Mouse (Mus musculus): ENCODE data around the gene Cd22. TPM values are rescaled to one million over a fixed set of nuclear protein-coding genes. Genes with fewer than 3 reads are reported as not detected.

The Cd22 gene
- polyA plus RNA-seq, 1 experiment = 11.2 TPM

GRCm38 (mm10) chr7:30823675-30824074 lies 56.5 kb downstream of the Cd22 start, which contains the start of gene Ffar2:
Ffar2 (minus strand) TSS chr7:30823775.
- Histone ChIP-seq H3K27ac (ENCODE audit: insufficient read depth, low read depth, low read length) (no peak within 1 kb of the TSS), H3K27me3 (replicated peaks; ENCODE audit: control insufficient read depth, insufficient read depth, low read length) (no peaks in the 10 kb centered on the region), H3K4me3 (ENCODE audit: insufficient read depth, low read depth, low read length) (no peak within 1 kb of the TSS), H3K36me3 (ENCODE audit: control insufficient read depth, insufficient read depth, low read length) (no peaks in the 10 kb centered on the region), H3K4me1 (ENCODE audit: control insufficient read depth, insufficient read depth, low read length) (no peaks in the 10 kb centered on the region)
- WGBS = 91% methylated on average over 18 of the region's 18 CpGs
- TF ChIP-seq CTCF (conservative IDR thresholded peaks at IDR 0.05; ENCODE audit: insufficient read depth, insufficient read length, low read depth, low read length) (no peak), POLR2A (IDR thresholded peaks at IDR 0.05; ENCODE audit: low read depth, low read length) (no peak)
- DNase-seq = no peak

GRCm38 (mm10) chr7:30821532-30821931 lies 58.6 kb downstream of the Cd22 start:
- no peak for TF ChIP-seq POLR2A (IDR thresholded peaks at IDR 0.05; ENCODE audit: low read depth, low read length)
- no peak for TF ChIP-seq CTCF (conservative IDR thresholded peaks at IDR 0.05; ENCODE audit: insufficient read depth, insufficient read length, low read depth, low read length)
- Histone ChIP-seq H3K4me1 (ENCODE audit: control insufficient read depth, insufficient read depth, low read length) (no peaks in the 10 kb centered on the region), H3K27ac (ENCODE audit: insufficient read depth, low read depth, low read length) (no peak overlapping the region), H3K36me3 (ENCODE audit: control insufficient read depth, insufficient read depth, low read length) (no peaks in the 10 kb centered on the region), H3K27me3 (replicated peaks; ENCODE audit: control insufficient read depth, insufficient read depth, low read length) (no peaks in the 10 kb centered on the region), H3K4me3 (ENCODE audit: insufficient read depth, low read depth, low read length) (no peak overlapping the region)
- peak; percentile 38 for DNase-seq
- WGBS = 56% methylated on average over 5 of the region's 5 CpGs

DNA sequence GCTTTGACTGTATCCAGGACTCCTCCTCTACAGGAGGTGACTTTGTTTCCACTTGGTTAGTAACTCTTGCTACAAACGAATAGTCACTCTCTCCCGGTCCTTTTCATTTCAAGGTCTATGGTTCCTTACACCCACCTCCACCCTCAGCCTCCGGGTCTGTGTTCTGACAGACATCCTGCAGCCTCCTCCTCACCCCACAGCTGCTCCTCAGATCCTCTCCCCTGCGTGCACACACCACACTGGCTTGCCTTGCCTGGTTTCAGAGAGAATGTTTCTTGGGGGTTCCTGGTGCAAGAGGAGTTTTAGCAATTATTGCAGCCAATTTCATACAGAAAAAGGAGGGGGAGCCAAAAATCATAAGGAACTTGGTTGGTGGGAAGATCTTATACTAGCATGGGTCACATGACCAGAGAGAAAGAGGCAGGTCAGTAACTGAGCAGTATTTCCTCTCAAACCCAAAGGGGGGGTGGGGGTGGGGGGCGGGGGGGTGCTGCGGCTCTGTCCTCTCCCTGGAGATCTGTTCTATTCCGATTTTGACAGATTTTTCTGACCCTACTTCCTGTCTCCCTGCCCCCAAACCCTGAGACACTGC lies 59.2 kb downstream of the Cd22 start:
- Histone ChIP-seq H3K36me3 (ENCODE audit: control insufficient read depth, insufficient read depth, low read length) (no peaks in the 10 kb centered on the region), H3K27me3 (replicated peaks; ENCODE audit: control insufficient read depth, insufficient read depth, low read length) (no peaks in the 10 kb centered on the region), H3K27ac (ENCODE audit: insufficient read depth, low read depth, low read length) (no peak overlapping the region), H3K4me3 (ENCODE audit: insufficient read depth, low read depth, low read length) (no peak overlapping the region), H3K4me1 (ENCODE audit: control insufficient read depth, insufficient read depth, low read length) (no peaks in the 10 kb centered on the region)
- no peak for DNase-seq
- 37% methylated on average over 7 of the region's 7 CpGs for WGBS
- no peak for TF ChIP-seq CTCF (conservative IDR thresholded peaks at IDR 0.05; ENCODE audit: insufficient read depth, insufficient read length, low read depth, low read length)
- no peak for TF ChIP-seq POLR2A (IDR thresholded peaks at IDR 0.05; ENCODE audit: low read depth, low read length)

GRCm38 (mm10) chr7:30820131-30820530 lies 60.0 kb downstream of the Cd22 start:
- no peak for TF ChIP-seq CTCF (conservative IDR thresholded peaks at IDR 0.05; ENCODE audit: insufficient read depth, insufficient read length, low read depth, low read length)
- TF ChIP-seq POLR2A (IDR thresholded peaks at IDR 0.05; ENCODE audit: low read depth, low read length) = no peak
- Histone ChIP-seq H3K27ac (ENCODE audit: insufficient read depth, low read depth, low read length) (no peak overlapping the region), H3K4me3 (ENCODE audit: insufficient read depth, low read depth, low read length) (no peak overlapping the region), H3K27me3 (replicated peaks; ENCODE audit: control insufficient read depth, insufficient read depth, low read length) (no peaks in the 10 kb centered on the region), H3K36me3 (ENCODE audit: control insufficient read depth, insufficient read depth, low read length) (no peaks in the 10 kb centered on the region), H3K4me1 (ENCODE audit: control insufficient read depth, insufficient read depth, low read length) (no peaks in the 10 kb centered on the region)
- 55% methylated on average over 6 of the region's 6 CpGs for WGBS
- DNase-seq = no peak

Other genes starting within 250 kb of the Cd22 start
- not detected in 2 replicates for gene Etv2, start 244.5 kb downstream of the Cd22 start, polyA plus RNA-seq (2012; rRNA removed)
- 46.0 and 51.4 TPM in 2 replicates for gene Rbm42, start 230.0 kb downstream of the Cd22 start, polyA plus RNA-seq (2012; rRNA removed)
- gene Haus5, start 215.3 kb downstream of the Cd22 start, polyA plus RNA-seq (2012; rRNA removed) = 8.9 and 9.1 TPM in 2 replicates
- gene Pmis2, start 208.7 kb downstream of the Cd22 start, polyA plus RNA-seq (2012; rRNA removed) = not detected in 2 replicates
- 0.96 and 1.4 TPM in 2 replicates for gene 2200002J24Rik, start 181.4 kb downstream of the Cd22 start, polyA plus RNA-seq (2012; rRNA removed)
- 33.1 and 39.1 TPM in 2 replicates for gene Atp4a, start 168.1 kb downstream of the Cd22 start, polyA plus RNA-seq (2012; rRNA removed)
- gene Tmem147, start 150.8 kb downstream of the Cd22 start, polyA plus RNA-seq (2012; rRNA removed) = 457 and 511 TPM in 2 replicates
- gene Gapdhs, start 136.7 kb downstream of the Cd22 start, polyA plus RNA-seq (2012; rRNA removed) = 0.31 and 0.86 TPM in 2 replicates
- 1.4 and 1.9 TPM in 2 replicates for gene Sbsn, start 128.9 kb downstream of the Cd22 start, polyA plus RNA-seq (2012; rRNA removed)
- gene Dmkn, start 116.6 kb downstream of the Cd22 start, polyA plus RNA-seq (2012; rRNA removed) = 2.1 and 2.2 TPM in 2 replicates
- 0.50 TPM in 1 of 2 replicates, not detected in the other for gene Krtdap, start 92.4 kb downstream of the Cd22 start, polyA plus RNA-seq (2012; rRNA removed)
- gene Ffar2, start 56.6 kb downstream of the Cd22 start, polyA plus RNA-seq (2012; rRNA removed) = 1.2 and 1.4 TPM in 2 replicates
- 0.07 and 0.08 TPM in 2 replicates for gene Ffar3, start 24.2 kb downstream of the Cd22 start, polyA plus RNA-seq (2012; rRNA removed)
- gene Ffar1, start 18.8 kb downstream of the Cd22 start, polyA plus RNA-seq (2012; rRNA removed) = 0.03 and 0.48 TPM in 2 replicates
- 0.71 and 0.94 TPM in 2 replicates for gene Mag, start 34.5 kb upstream of the Cd22 start, polyA plus RNA-seq (2012; rRNA removed)
- gene Hamp2, start 44.3 kb upstream of the Cd22 start, polyA plus RNA-seq (2012; rRNA removed) = 1.1 TPM in 1 of 2 replicates, not detected in the other
- gene Hamp, start 63.7 kb upstream of the Cd22 start, polyA plus RNA-seq (2012; rRNA removed) = not detected in 2 replicates
- gene Usf2, start 76.5 kb upstream of the Cd22 start, polyA plus RNA-seq (2012; rRNA removed) = 118 and 124 TPM in 2 replicates
- gene Lsr, start 93.1 kb upstream of the Cd22 start, polyA plus RNA-seq (2012; rRNA removed) = 60.7 and 70.2 TPM in 2 replicates
- 9.1 and 12.7 TPM in 2 replicates for gene Fam187b, start 93.4 kb upstream of the Cd22 start, polyA plus RNA-seq (2012; rRNA removed)
- 37.2 and 54.2 TPM in 2 replicates for gene Fxyd5, start 162.1 kb upstream of the Cd22 start, polyA plus RNA-seq (2012; rRNA removed)
- gene Fxyd7, start 171.1 kb upstream of the Cd22 start, polyA plus RNA-seq (2012; rRNA removed) = 1.8 and 2.2 TPM in 2 replicates
- gene Fxyd1, start 176.9 kb upstream of the Cd22 start, polyA plus RNA-seq (2012; rRNA removed) = 107 and 119 TPM in 2 replicates
- 0.99 and 2.2 TPM in 2 replicates for gene Lgi4, start 179.0 kb upstream of the Cd22 start, polyA plus RNA-seq (2012; rRNA removed)
- gene Fxyd3, start 196.4 kb upstream of the Cd22 start, polyA plus RNA-seq (2012; rRNA removed) = 4.8 and 5.1 TPM in 2 replicates
- 626 and 739 TPM in 2 replicates for gene Hpn, start 234.9 kb upstream of the Cd22 start, polyA plus RNA-seq (2012; rRNA removed)
- 25.1 and 27.9 TPM in 2 replicates for gene Scn1b, start 246.7 kb upstream of the Cd22 start, polyA plus RNA-seq (2012; rRNA removed)

Data from kidney, adult 2 months (tissue).